Mouse (Mus musculus): ENCODE measurements at regions not wholly inside any gene's neighbourhood (a gene's known extent, or its start where the extent isn't known, plus 50 kb on each side); places are given as distances from the start of the nearest gene placed in this dataset.

- no peak for TF ChIP-seq CTCF (IDR thresholded peaks at IDR 0.05; ENCODE audit: control insufficient read depth, insufficient read depth, insufficient read length)
- no peak for TF ChIP-seq MYOD1 (IDR thresholded peaks at IDR 0.05; ENCODE audit: control insufficient read depth, insufficient read length, low read depth)
- no peak for TF ChIP-seq USF1 (IDR thresholded peaks at IDR 0.05; ENCODE audit: low read depth)
- no peak for TF ChIP-seq CEBPB (IDR thresholded peaks at IDR 0.05; ENCODE audit: low read depth)
Measured at GRCm38 (mm10) chr4:58658206-58658605, 104.5 kb upstream of the Lpar1 start.
